Mouse (Mus musculus) olfactory bulb, adult 2 months (tissue): ENCODE data around the gene Cacna2d2.

Experiments
- CTCF ChIP-seq: fragments of 200-500 bp; IDR thresholded peaks from 2 replicates; pipeline ENCODE4 v1.5.1; 2012; ENCODE audit warnings: low read depth, mild to moderate bottlenecking, low read length, moderate library complexity; ENCODE audit not compliant: insufficient read depth
- POLR2A ChIP-seq: fragments of 200-500 bp; IDR thresholded peaks from 2 replicates; pipeline ENCODE4 v1.6.1; 2012; ENCODE audit warnings: mild to moderate bottlenecking, low read depth, low read length, moderate library complexity; ENCODE audit not compliant: insufficient read depth

- TF ChIP-seq CTCF = no peak
- no peak for TF ChIP-seq POLR2A
These were observed 154.3 kb downstream of the Cacna2d2 start for GRCm38 (mm10) chr9:107553541-107554318.
